Mouse (Mus musculus): ENCODE results near the gene Efna3. TPM values are rescaled to one million over a fixed set of nuclear protein-coding genes. Genes with fewer than 3 reads are reported as not detected.

The Efna3 gene
- polyA plus RNA-seq, 2 experiments, result 32.1 to 38.1 TPM

DNA sequence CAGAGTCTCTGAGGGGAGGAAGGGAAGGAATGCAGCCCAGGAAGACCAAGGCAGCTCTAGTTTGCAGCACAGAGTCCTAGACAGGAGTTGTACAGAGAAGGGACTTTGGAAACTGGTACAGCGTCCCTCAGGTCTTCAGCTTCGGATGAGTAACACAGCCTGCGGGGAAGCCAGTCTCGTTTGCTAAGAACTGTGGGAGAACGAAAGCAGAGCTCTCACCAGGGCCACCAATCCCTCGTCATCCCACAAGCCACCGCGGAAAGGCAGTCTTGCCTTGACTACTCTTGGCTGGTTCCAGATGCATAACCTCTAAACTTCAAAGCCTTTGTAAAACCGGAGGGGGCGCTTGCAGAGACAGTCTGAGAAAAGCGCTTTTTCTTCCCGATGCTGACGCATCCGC is 23.3 kb downstream of the Efna3 start:
- WGBS, result under 1% methylated on average over 14 of the region's 14 CpGs
- Histone ChIP-seq H3K36me3 (ENCODE audit: control insufficient read depth, insufficient read depth, low read length) (no peaks in the 10 kb centered on the region), H3K9ac (ENCODE audit: low read depth, low read length, severe bottlenecking) (peak overlapping the region; percentile 43), H3K4me2 (replicated peaks; ENCODE audit: low read depth, low read length, severe bottlenecking) (peak overlapping the region; percentile 43), H3K9me3 (ENCODE audit: control insufficient read depth, low read length) (no peaks in the 10 kb centered on the region), H3K27me3 (ENCODE audit: control insufficient read depth, insufficient read depth, low read length) (no peaks in the 10 kb centered on the region), H3K27ac (replicated peaks; ENCODE audit: low read depth, low read length) (no peak overlapping the region), H3K4me3 (replicated peaks; ENCODE audit: low read length) (peak overlapping the region; percentile 13), H3K4me1 (ENCODE audit: control insufficient read depth, insufficient read depth, low read length) (no peaks in the 10 kb centered on the region)
- DNase-seq (ENCODE audit: low spot score), result peak; percentile 61
- TF ChIP-seq POLR2A (IDR thresholded peaks at IDR 0.05; ENCODE audit: borderline replicate concordance, extremely low read depth, insufficient read depth, insufficient read length), result no peak
- peak; percentile 57; the same call in 1 of the 2 replicates for ATAC-seq (ENCODE audit: low FRiP score, low read depth)

DNA sequence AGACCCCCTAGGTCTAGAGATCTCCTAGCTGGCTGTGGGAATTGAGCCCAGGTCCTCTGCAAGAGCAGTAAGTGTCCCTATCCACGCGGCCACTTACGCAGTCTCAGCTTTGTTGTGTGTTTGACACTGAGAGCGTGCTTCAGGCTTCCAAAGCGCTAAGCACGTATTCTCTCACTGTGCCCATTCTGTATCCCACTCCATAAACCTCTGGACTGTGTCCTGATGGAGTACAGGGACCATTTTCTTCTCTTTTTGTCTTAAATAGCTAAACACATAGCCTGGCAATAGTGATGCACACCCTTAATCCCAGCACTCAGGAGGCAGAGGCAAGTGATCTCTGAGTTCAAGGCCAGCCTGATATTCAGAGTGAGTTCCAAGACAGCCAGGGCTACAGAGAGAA is 23.9 kb downstream of the Efna3 start:
- Histone ChIP-seq H3K27ac (replicated peaks; ENCODE audit: low read depth, low read length) (no peak overlapping the region), H3K4me3 (replicated peaks; ENCODE audit: low read length) (no peak overlapping the region), H3K27me3 (ENCODE audit: control insufficient read depth, insufficient read depth, low read length) (no peaks in the 10 kb centered on the region), H3K36me3 (ENCODE audit: control insufficient read depth, insufficient read depth, low read length) (no peaks in the 10 kb centered on the region), H3K4me2 (replicated peaks; ENCODE audit: low read depth, low read length, severe bottlenecking) (no peak overlapping the region), H3K9ac (ENCODE audit: low read depth, low read length, severe bottlenecking) (no peak overlapping the region), H3K4me1 (ENCODE audit: control insufficient read depth, insufficient read depth, low read length) (no peaks in the 10 kb centered on the region), H3K9me3 (ENCODE audit: control insufficient read depth, low read length) (no peaks in the 10 kb centered on the region)
- 83% methylated on average over 6 of the region's 6 CpGs for WGBS
- ATAC-seq (ENCODE audit: low FRiP score, low read depth), result no peak
- no peak for TF ChIP-seq POLR2A (IDR thresholded peaks at IDR 0.05; ENCODE audit: borderline replicate concordance, extremely low read depth, insufficient read depth, insufficient read length)
- DNase-seq (ENCODE audit: low spot score), result no peak

DNA sequence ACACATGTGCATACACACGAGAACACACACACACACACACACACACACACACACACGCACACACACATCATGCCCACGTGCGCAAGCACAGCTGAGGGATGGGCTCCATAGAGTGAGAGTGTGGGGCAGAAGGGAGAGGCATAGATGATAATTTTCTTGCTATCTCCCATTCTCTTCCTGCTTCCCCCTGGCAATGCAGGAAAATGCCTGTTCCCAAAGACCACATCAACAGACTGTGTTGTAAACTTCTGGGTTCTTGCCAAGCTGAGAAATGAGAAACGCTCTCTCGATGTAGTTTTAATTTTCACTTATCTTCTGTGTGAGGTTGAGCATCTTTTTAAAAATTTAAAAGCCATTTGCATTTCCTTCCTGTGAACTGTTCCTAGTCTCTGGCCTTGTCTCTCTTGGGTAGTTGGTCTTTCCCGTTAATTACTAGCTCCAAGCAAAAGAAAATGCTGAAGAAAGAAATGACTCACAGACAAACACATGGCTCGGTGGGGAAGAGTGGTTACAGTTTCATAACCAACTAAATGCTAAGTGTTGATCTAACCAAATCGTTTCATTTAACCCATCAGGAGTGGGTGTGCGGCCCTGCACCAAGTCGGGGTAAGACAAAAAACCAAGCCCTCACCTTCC is 25.9 kb downstream of the Efna3 start:
- H3K9me3 ChIP-seq (ENCODE audit: control insufficient read depth, low read length), result no peaks in the 10 kb centered on the region
- no peak overlapping the region for H3K4me3 ChIP-seq (replicated peaks; ENCODE audit: low read length)
- DNase-seq (ENCODE audit: low spot score), result no peak
- no peak overlapping the region; the same call in 1 of the 2 replicates for H3K9ac ChIP-seq (ENCODE audit: low read depth, low read length, severe bottlenecking)
- no peaks in the 10 kb centered on the region for H3K27me3 ChIP-seq (ENCODE audit: control insufficient read depth, insufficient read depth, low read length)
- no peak for ATAC-seq (ENCODE audit: low FRiP score, low read depth)
- no peak for TF ChIP-seq POLR2A (IDR thresholded peaks at IDR 0.05; ENCODE audit: borderline replicate concordance, extremely low read depth, insufficient read depth, insufficient read length)
- H3K36me3 ChIP-seq (ENCODE audit: control insufficient read depth, insufficient read depth, low read length), result no peaks in the 10 kb centered on the region
- H3K4me1 ChIP-seq (ENCODE audit: control insufficient read depth, insufficient read depth, low read length), result no peaks in the 10 kb centered on the region
- WGBS, result 74% methylated on average over 11 of the region's 11 CpGs
- no peak overlapping the region for H3K4me2 ChIP-seq (replicated peaks; ENCODE audit: low read depth, low read length, severe bottlenecking)
- H3K27ac ChIP-seq (replicated peaks; ENCODE audit: low read depth, low read length), result no peak overlapping the region

DNA sequence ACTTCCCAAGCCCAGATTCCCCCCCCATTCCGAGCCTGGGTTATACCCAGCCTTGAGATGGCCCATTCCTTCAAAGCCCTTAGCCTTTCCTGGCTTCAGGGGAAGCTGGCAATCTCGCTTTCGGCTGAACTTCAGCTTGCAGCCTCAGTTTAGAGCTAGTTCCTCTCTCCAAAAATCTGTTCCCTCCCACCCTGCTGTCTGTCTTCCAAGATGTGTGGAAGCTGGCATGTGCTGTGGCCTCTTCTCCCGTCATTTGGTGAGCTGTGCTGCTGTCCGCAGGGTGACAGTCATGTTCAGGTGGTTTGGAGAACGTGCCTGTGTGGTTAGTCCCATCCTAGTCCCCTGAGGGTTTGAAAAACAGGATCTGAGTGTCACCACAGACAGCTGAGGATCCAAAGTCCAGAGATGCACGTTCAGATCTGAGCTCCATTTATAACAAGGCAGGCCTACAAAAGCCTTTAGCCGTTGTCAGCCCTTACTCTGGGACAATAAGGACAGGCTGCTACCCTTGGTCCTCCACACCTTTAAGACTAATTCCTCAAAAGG is 27.0 kb downstream of the Efna3 start:
- no peak for DNase-seq (ENCODE audit: low spot score)
- Histone ChIP-seq H3K4me1 (ENCODE audit: control insufficient read depth, insufficient read depth, low read length) (peaks cover 9% of the 10 kb centered on the region; the same call in 1 of the 2 replicates), H3K9ac (ENCODE audit: low read depth, low read length, severe bottlenecking) (no peak overlapping the region), H3K36me3 (ENCODE audit: control insufficient read depth, insufficient read depth, low read length) (no peaks in the 10 kb centered on the region), H3K9me3 (ENCODE audit: control insufficient read depth, low read length) (no peaks in the 10 kb centered on the region), H3K27ac (replicated peaks; ENCODE audit: low read depth, low read length) (no peak overlapping the region), H3K4me3 (replicated peaks; ENCODE audit: low read length) (no peak overlapping the region), H3K27me3 (ENCODE audit: control insufficient read depth, insufficient read depth, low read length) (no peaks in the 10 kb centered on the region), H3K4me2 (replicated peaks; ENCODE audit: low read depth, low read length, severe bottlenecking) (no peak overlapping the region)
- ATAC-seq (ENCODE audit: low FRiP score, low read depth), result no peak
- TF ChIP-seq POLR2A (IDR thresholded peaks at IDR 0.05; ENCODE audit: borderline replicate concordance, extremely low read depth, insufficient read depth, insufficient read length), result no peak
- 77% methylated on average over 8 of the region's 8 CpGs for WGBS

DNA sequence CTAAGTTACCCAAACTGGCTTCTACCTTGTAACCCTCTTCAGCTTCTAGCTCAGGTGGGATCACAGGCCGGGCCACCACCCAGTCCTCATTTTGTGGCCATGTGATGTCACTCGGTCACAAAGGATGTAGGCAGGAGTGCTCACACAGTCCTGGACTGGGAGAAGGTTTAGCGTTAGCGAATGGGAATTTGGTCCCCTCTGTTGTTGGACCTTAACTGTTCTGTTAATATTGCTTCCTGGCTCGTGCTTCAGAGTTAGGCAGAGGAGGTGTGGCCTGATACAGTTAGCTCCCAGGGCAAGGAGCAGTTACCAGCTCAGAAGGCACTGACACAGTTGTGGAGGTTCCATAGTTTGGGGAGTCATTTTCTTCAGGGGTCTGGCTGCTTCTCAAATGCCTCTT is 28.6 kb downstream of the Efna3 start:
- WGBS, result 77% methylated on average over 5 of the region's 5 CpGs
- no peak overlapping the region for H3K9ac ChIP-seq (ENCODE audit: low read depth, low read length, severe bottlenecking)
- no peaks in the 10 kb centered on the region for H3K27me3 ChIP-seq (ENCODE audit: control insufficient read depth, insufficient read depth, low read length)
- no peak overlapping the region for H3K4me2 ChIP-seq (replicated peaks; ENCODE audit: low read depth, low read length, severe bottlenecking)
- H3K36me3 ChIP-seq (ENCODE audit: control insufficient read depth, insufficient read depth, low read length), result no peaks in the 10 kb centered on the region
- no peak overlapping the region for H3K4me3 ChIP-seq (replicated peaks; ENCODE audit: low read length)
- no peak for ATAC-seq (ENCODE audit: low FRiP score, low read depth)
- no peaks in the 10 kb centered on the region for H3K9me3 ChIP-seq (ENCODE audit: control insufficient read depth, low read length)
- no peak overlapping the region for H3K27ac ChIP-seq (replicated peaks; ENCODE audit: low read depth, low read length)
- TF ChIP-seq POLR2A (IDR thresholded peaks at IDR 0.05; ENCODE audit: borderline replicate concordance, extremely low read depth, insufficient read depth, insufficient read length), result no peak
- H3K4me1 ChIP-seq (ENCODE audit: control insufficient read depth, insufficient read depth, low read length), result peaks cover 13% of the 10 kb centered on the region; the same call in 1 of the 2 replicates
- DNase-seq (ENCODE audit: low spot score), result no peak
